Mouse (Mus musculus): ENCODE results near the gene Btaf1. TPM values are rescaled to one million over a fixed set of nuclear protein-coding genes. Genes with fewer than 3 reads are reported as not detected.
"Not testable (repeated sequence)": the region's sequence is repeated elsewhere in the genome, so short reads cannot be mapped to it uniquely, and the experiment has no call there.

Btaf1 gene
- total and polyA plus RNA-seq, 2 experiments from 2014 or later, result 3.3 to 23.0 TPM

GRCm38 (mm10) chr19:36938008-36938407, 12.1 kb downstream of the Btaf1 start:
- DNase-seq (no peak), ATAC-seq (no peak)
- Histone ChIP-seq H3K4me2 (ENCODE audit: low read depth) (no peak overlapping the region), H3K27me3 (ENCODE audit: insufficient read depth, low read length) (no peaks in the 10 kb centered on the region), H3K9ac (no peak overlapping the region), H3K4me3 (ENCODE audit: low read depth, low read length) (no peak overlapping the region), H3K27ac (ENCODE audit: low read depth, low read length) (no peak overlapping the region), H3K36me3 (ENCODE audit: insufficient read depth) (no peaks in the 10 kb centered on the region), H3K4me1 (ENCODE audit: insufficient read depth) (no peaks in the 10 kb centered on the region), H3K9me3 (ENCODE audit: low read length) (no peaks in the 10 kb centered on the region)
- TF ChIP-seq CTCF (IDR thresholded peaks at IDR 0.05; ENCODE audit: low read depth), result no peak

DNA sequence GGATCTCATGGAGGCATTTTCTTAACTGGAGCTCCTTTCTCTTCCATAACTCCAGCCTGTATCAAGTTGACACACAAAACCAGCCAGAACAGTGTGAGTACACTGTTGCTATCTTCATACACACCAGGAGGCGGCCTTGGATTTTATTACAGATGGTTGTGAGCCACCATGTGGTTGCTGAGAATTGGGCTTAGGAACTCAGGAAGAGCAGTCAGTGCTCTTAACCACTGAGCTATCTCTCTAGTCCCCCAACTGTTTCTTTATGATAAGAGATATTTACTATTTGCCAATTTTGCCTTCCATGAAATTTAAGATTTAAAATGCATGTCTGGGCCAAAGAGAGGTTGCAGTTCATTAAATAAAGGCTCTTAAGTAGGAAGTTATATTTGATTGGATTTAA, 14.2 kb downstream of the Btaf1 start:
- 85% methylated on average over 1 of the region's 1 CpGs for WGBS
- Histone ChIP-seq H3K4me2 (ENCODE audit: low read depth) (no peak overlapping the region), H3K4me3 (ENCODE audit: low read depth, low read length) (no peak overlapping the region), H3K9me3 (ENCODE audit: low read length) (no peaks in the 10 kb centered on the region), H3K4me1 (ENCODE audit: insufficient read depth) (no peaks in the 10 kb centered on the region), H3K27me3 (ENCODE audit: insufficient read depth, low read length) (no peaks in the 10 kb centered on the region), H3K9ac (no peak overlapping the region), H3K36me3 (ENCODE audit: insufficient read depth) (no peaks in the 10 kb centered on the region), H3K27ac (ENCODE audit: low read depth, low read length) (no peak overlapping the region)
- ATAC-seq, result no peak
- TF ChIP-seq CTCF (IDR thresholded peaks at IDR 0.05; ENCODE audit: low read depth), result no peak
- no peak for DNase-seq

DNA sequence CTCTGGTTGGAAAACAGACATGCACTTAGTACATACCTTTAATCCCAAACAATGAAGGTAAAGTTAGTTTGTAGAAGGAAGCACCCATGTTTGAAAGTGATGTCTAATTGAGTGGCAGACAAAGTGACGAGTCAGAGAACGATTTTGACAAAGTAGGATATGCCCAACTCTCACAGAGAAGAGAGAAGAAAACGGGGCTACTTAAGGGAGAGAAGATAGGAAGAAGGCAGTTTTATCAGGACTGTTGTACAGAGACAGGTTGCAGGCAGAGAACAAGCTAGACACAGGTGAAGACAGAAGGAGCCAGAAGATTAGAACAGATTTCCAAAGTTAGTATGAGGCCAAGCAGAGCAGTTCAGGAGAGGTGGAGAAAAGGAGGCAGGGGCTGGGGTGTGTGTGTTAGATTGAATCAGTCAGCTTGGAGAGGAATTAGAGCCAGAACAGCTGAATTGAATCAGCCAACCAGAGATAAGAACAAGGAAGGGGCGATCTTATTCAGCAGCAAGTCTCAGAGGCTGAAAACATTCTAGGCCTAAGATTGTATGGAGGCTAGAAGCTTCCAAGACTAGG, 27.8 kb downstream of the Btaf1 start:
- Histone ChIP-seq H3K4me3 (ENCODE audit: low read depth, low read length) (no peak overlapping the region), H3K9ac (no peak overlapping the region), H3K27ac (ENCODE audit: low read depth, low read length) (no peak overlapping the region), H3K36me3 (ENCODE audit: insufficient read depth) (0 out of 2 replicates have a peak, but pooled peaks cover 2% of the 10 kb centered on the region), H3K4me1 (ENCODE audit: insufficient read depth) (no peaks in the 10 kb centered on the region), H3K4me2 (ENCODE audit: low read depth) (no peak overlapping the region), H3K27me3 (ENCODE audit: insufficient read depth, low read length) (no peaks in the 10 kb centered on the region), H3K9me3 (ENCODE audit: low read length) (no peaks in the 10 kb centered on the region)
- no peak for TF ChIP-seq CTCF (IDR thresholded peaks at IDR 0.05; ENCODE audit: low read depth)
- DNase-seq (no peak), ATAC-seq (no peak)
- WGBS, result 59% methylated on average over 4 of the region's 4 CpGs

- Histone ChIP-seq H3K36me3 (ENCODE audit: insufficient read depth) (peaks cover 9% of the 10 kb centered on the region), H3K27ac (ENCODE audit: low read depth, low read length) (no peak overlapping the region), H3K4me1 (ENCODE audit: insufficient read depth) (no peaks in the 10 kb centered on the region), H3K4me3 (ENCODE audit: low read depth, low read length) (no peak overlapping the region), H3K9me3 (ENCODE audit: low read length) (no peaks in the 10 kb centered on the region), H3K4me2 (ENCODE audit: low read depth) (no peak overlapping the region), H3K27me3 (ENCODE audit: insufficient read depth, low read length) (no peaks in the 10 kb centered on the region), H3K9ac (no peak overlapping the region)
- 82% methylated on average over 4 of the region's 4 CpGs for WGBS
- ATAC-seq, result no peak
- TF ChIP-seq CTCF (IDR thresholded peaks at IDR 0.05; ENCODE audit: low read depth), result no peak
- no peak for DNase-seq
Measured at GRCm38 (mm10) chr19:36958331-36958730, 32.5 kb downstream of the Btaf1 start.

DNA sequence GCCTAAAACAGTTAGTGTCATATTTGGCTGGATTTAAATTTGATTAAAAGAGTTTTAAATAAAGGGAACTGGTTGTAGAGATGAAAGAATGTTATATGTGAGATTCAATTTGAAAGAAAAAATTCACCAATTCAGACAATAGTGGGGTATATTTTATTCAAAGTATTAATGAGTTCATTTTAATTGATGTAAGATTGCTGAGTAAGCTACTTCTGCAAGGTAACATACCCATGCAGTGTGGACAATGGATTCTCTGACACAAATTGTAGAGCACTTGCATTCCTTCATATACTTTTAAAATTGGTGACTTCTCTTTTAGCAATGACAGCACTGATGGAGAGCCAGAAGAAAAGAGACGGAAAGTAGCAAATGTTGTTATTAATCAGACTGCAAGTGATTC, 35.4 kb downstream of the Btaf1 start:
- Histone ChIP-seq H3K9ac (no peak overlapping the region), H3K4me3 (ENCODE audit: low read depth, low read length) (no peak overlapping the region), H3K4me2 (ENCODE audit: low read depth) (no peak overlapping the region), H3K9me3 (ENCODE audit: low read length) (no peaks in the 10 kb centered on the region), H3K27me3 (ENCODE audit: insufficient read depth, low read length) (no peaks in the 10 kb centered on the region), H3K4me1 (ENCODE audit: insufficient read depth) (no peaks in the 10 kb centered on the region), H3K27ac (ENCODE audit: low read depth, low read length) (no peak overlapping the region), H3K36me3 (ENCODE audit: insufficient read depth) (peaks cover 11% of the 10 kb centered on the region)
- ATAC-seq (no peak), DNase-seq (no peak)
- WGBS, result 98% methylated on average over 1 of the region's 1 CpGs
- TF ChIP-seq CTCF (IDR thresholded peaks at IDR 0.05; ENCODE audit: low read depth), result no peak

- not testable (repeated sequence) for H3K4me1 ChIP-seq (ENCODE audit: insufficient read depth); ATAC-seq; H3K27ac ChIP-seq (ENCODE audit: low read depth, low read length); H3K9me3 ChIP-seq (ENCODE audit: low read length); H3K4me3 ChIP-seq (ENCODE audit: low read depth, low read length); H3K9ac ChIP-seq; DNase-seq; H3K4me2 ChIP-seq (ENCODE audit: low read depth); H3K27me3 ChIP-seq (ENCODE audit: insufficient read depth, low read length)
- 87% methylated on average over 6 of the region's 6 CpGs for WGBS
- H3K36me3 ChIP-seq (ENCODE audit: insufficient read depth), result peaks cover 17% of the 10 kb centered on the region
Measured at GRCm38 (mm10) chr19:36962544-36963260, 36.8 kb downstream of the Btaf1 start.

- Histone ChIP-seq H3K27ac (ENCODE audit: low read depth, low read length) (no peak overlapping the region), H3K4me1 (ENCODE audit: insufficient read depth) (no peaks in the 10 kb centered on the region), H3K27me3 (ENCODE audit: insufficient read depth, low read length) (no peaks in the 10 kb centered on the region), H3K9me3 (ENCODE audit: low read length) (no peaks in the 10 kb centered on the region), H3K9ac (no peak overlapping the region), H3K36me3 (ENCODE audit: insufficient read depth) (peaks cover 62% of the 10 kb centered on the region), H3K4me3 (ENCODE audit: low read depth, low read length) (no peak overlapping the region), H3K4me2 (ENCODE audit: low read depth) (no peak overlapping the region)
- ATAC-seq, result no peak
- WGBS, result 90% methylated on average over 5 of the region's 5 CpGs
- no peak for TF ChIP-seq CTCF (IDR thresholded peaks at IDR 0.05; ENCODE audit: low read depth)
- no peak for DNase-seq
Measured at GRCm38 (mm10) chr19:37004557-37004956, 78.7 kb downstream of the Btaf1 start.
